Mouse (Mus musculus) kidney, adult 2 months (tissue): Measurements from ENCODE around the gene Naa50. TPM values are rescaled to one million over a fixed set of nuclear protein-coding genes. Genes with fewer than 3 reads are reported as not detected.

Experiments
- DNase-seq: peaks from one replicate; pipeline ENCODE4 v3.0.0; 2021
- H3K27ac ChIP-seq: fragments of 200-500 bp; 2 replicates; pipeline ENCODE4 v1.5.1; 2012; ENCODE audit warnings: low read depth, low read length, control low read depth, inconsistent platforms; ENCODE audit not compliant: insufficient read depth
- H3K27me3 ChIP-seq: fragments of 200-500 bp; replicated peaks from 2 replicates; pipeline ENCODE4 v1.6.1; 2012; ENCODE audit warnings: mild to moderate bottlenecking, moderate library complexity, low read length, inconsistent platforms; ENCODE audit not compliant: control insufficient read depth, insufficient read depth
- H3K36me3 ChIP-seq: fragments of 200-500 bp; 2 replicates; pipeline ENCODE4 v1.6.1; 2012; ENCODE audit warnings: mild to moderate bottlenecking, moderate library complexity, low read length, inconsistent platforms; ENCODE audit not compliant: control insufficient read depth, insufficient read depth
- H3K4me1 ChIP-seq: fragments of 200-500 bp; 2 replicates; pipeline ENCODE4 v1.6.1; 2011; ENCODE audit warnings: low read length; ENCODE audit not compliant: control insufficient read depth, insufficient read depth
- H3K4me3 ChIP-seq: fragments of 200-500 bp; 2 replicates; pipeline ENCODE4 v1.5.1; 2011; ENCODE audit warnings: mild to moderate bottlenecking, low read depth, low read length, control low read depth; ENCODE audit not compliant: insufficient read depth
- CTCF ChIP-seq: fragments of 200-500 bp; conservative IDR thresholded peaks from 2 replicates; pipeline ENCODE4 v1.5.1; 2011; ENCODE audit warnings: low read depth, mild to moderate bottlenecking, control low read depth, low read length, moderate library complexity, mixed read lengths; ENCODE audit not compliant: insufficient read depth, insufficient read length
- POLR2A ChIP-seq: fragments of 200-500 bp; IDR thresholded peaks from one replicate; pipeline ENCODE4 v1.6.1; 2011; ENCODE audit warnings: low read depth, low read length, control low read depth
- WGBS: fragments of 180-500 bp; shearing (Covaris S2); methylation state at CpG from one replicate; pipeline ENCODE4 v1.1.7; 2018; 5-methylcytosine and 5-hydroxymethylcytosine counted together
- polyA plus RNA-seq: library from polyadenylated mRNA; depleted of rRNA; stranded (reverse); fragments of >200 nt; gene quantifications from 2 replicates; pipeline ENCODE4 v1.2.3, GENCODE M21; 2012; rRNA removed

The Naa50 gene
- polyA plus RNA-seq, 1 experiment, result 9.3 TPM

DNA sequence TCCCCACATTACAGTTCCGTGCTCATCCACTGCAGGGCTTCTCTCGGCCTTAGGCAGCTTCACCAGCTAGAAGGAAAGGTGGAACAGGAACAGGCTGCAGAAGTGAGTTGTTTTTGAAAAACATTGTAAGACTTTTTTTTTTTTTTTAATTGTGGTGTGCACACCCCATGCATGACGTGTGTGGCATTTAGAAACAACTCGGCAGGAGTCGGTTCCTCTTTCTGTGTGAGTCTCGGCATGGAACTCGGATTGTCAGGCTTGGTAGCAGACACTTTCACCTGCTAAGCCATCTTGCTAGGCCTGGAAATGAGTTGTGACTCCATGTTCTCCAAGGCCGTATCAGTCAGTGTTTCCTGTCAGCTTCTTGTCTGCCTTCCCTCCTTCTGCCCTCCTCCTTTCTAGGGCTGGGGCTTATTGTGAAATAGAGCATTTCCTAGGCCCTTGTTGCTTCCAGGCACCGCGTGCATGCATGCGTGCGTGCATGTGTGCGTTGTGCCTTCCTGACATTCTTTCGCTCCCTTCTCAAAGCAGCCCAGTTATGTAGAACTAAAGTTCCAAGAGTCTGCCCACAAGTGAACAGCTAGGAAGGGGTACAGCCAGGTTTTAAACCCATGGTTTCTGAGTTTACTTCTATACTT, 59.6 kb downstream of the Naa50 start:
- Histone ChIP-seq H3K4me3 (no peak overlapping the region), H3K36me3 (peaks cover 5% of the 10 kb centered on the region), H3K27me3 (no peaks in the 10 kb centered on the region), H3K4me1 (no peaks in the 10 kb centered on the region), H3K27ac (no peak overlapping the region)
- 79% methylated on average over 14 of the region's 14 CpGs for WGBS
- DNase-seq, result no peak
- no peak for TF ChIP-seq CTCF
- no peak for TF ChIP-seq POLR2A

GRCm38 (mm10) chr16:44200146-44200545, 60.5 kb downstream of the Naa50 start:
- whole genome bisulfite sequencing, result 91% methylated on average over 4 of the region's 4 CpGs
- H3K4me1 ChIP-seq, result no peaks in the 10 kb centered on the region
- no peak overlapping the region for H3K4me3 ChIP-seq

GRCm38 (mm10) chr16:44204331-44204730, 64.7 kb downstream of the Naa50 start:
- no peak for DNase-seq
- TF ChIP-seq CTCF (no peak), POLR2A (no peak)
- no peak overlapping the region for H3K4me3 ChIP-seq
- no peak overlapping the region for H3K27ac ChIP-seq
- peaks cover 7% of the 10 kb centered on the region for H3K36me3 ChIP-seq
- no peaks in the 10 kb centered on the region for H3K27me3 ChIP-seq
- 83% methylated on average over 6 of the region's 6 CpGs for WGBS
- H3K4me1 ChIP-seq, result no peaks in the 10 kb centered on the region

More at GRCm38 (mm10) chr16:44200146-44200545, 60.5 kb downstream of the Naa50 start:
- DNase-seq, result no peak
- Histone ChIP-seq H3K36me3 (peaks cover 5% of the 10 kb centered on the region), H3K27me3 (no peaks in the 10 kb centered on the region), H3K27ac (no peak overlapping the region)
- TF ChIP-seq CTCF (no peak), POLR2A (no peak)

DNA sequence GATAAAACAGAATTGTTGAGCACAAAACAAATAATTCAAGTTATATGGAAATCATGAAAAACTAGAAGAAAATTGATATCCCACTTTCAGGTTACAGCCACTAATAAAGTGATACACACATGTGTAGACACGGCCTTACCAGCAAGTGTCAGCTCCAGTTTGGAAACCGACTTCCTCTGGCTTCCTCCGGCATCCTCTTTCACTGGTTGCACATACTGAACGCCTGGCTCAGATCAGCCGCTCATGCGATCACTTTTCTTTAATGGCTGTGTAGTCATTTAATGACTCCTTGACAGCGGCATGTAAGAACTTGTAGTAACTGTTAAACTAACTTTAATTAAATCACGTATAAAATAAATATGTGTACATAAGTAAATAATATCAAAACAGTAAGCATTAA, 66.3 kb downstream of the Naa50 start:
- Histone ChIP-seq H3K4me1 (no peaks in the 10 kb centered on the region), H3K36me3 (peaks cover 7% of the 10 kb centered on the region), H3K4me3 (no peak overlapping the region), H3K27me3 (no peaks in the 10 kb centered on the region), H3K27ac (no peak overlapping the region)
- DNase-seq, result no peak
- 57% methylated on average over 8 of the region's 8 CpGs for WGBS
- TF ChIP-seq POLR2A, result no peak
- TF ChIP-seq CTCF, result no peak

DNA sequence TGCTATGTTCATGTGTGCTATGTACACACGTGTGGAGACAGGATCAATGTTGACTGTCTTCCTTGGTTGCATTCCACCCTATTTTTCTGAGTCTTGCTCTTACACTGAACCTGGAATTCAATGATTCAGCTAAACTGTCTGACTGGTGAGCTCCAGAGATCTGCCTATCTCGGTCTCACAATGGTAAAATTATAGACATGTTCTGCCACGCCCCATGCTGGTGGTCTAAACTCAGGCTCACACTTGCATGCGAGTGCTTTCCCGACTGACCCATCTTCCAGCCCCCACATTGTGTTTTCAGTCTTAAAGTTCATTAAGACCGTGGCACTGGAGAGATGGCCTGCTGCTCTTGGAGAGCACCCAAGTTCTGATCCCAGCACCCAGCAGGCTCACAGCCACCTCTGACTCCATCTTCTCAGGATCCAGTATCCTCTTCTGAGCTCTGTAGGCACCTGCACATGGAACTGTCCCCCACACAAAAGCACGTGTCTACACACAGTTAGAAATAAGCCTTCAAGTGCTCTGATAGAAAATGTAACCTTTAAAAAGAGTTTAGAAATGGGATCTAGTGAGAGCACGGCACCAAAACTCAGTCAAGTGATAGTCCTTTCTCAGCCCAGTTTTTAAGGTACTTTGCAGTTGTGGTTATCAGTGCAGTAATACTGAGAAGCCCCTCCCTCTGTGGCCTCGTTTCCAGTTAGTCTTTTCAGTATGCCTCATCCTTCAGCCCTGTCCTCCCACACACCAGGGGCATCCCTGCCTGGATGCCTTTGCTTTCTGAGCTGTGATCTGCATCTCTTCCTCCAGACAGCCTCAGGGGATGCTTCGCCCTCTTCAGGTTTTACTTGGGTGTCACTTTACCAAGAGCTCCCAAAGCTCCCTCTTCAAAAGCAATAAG, 70.8 kb downstream of the Naa50 start:
- H3K27ac ChIP-seq, result no peak overlapping the region
- peaks cover 3% of the 10 kb centered on the region for H3K36me3 ChIP-seq
- no peaks in the 10 kb centered on the region for H3K27me3 ChIP-seq
- TF ChIP-seq POLR2A (no peak), CTCF (no peak)
- H3K4me1 ChIP-seq, result no peaks in the 10 kb centered on the region
- no peak for DNase-seq
- H3K4me3 ChIP-seq, result no peak overlapping the region
- 65% methylated on average over 10 of the region's 10 CpGs for WGBS

- TF ChIP-seq POLR2A, result no peak
- no peak for TF ChIP-seq CTCF
- Histone ChIP-seq H3K27me3 (no peaks in the 10 kb centered on the region), H3K4me1 (no peaks in the 10 kb centered on the region), H3K27ac (no peak overlapping the region), H3K4me3 (no peak overlapping the region), H3K36me3 (peaks cover 3% of the 10 kb centered on the region)
- WGBS, result 81% methylated on average over 1 of the region's 1 CpGs
- DNase-seq, result no peak
Measured at GRCm38 (mm10) chr16:44211054-44211414, 71.4 kb downstream of the Naa50 start.

GRCm38 (mm10) chr16:44212703-44213102, 73.1 kb downstream of the Naa50 start:
- TF ChIP-seq POLR2A, result no peak
- no peak for TF ChIP-seq CTCF
- no peaks in the 10 kb centered on the region for H3K4me1 ChIP-seq
- no peaks in the 10 kb centered on the region for H3K27me3 ChIP-seq
- H3K36me3 ChIP-seq, result peaks cover 3% of the 10 kb centered on the region; the same call in 1 of the 2 replicates
- no peak for DNase-seq
- no peak overlapping the region for H3K27ac ChIP-seq
- no peak overlapping the region for H3K4me3 ChIP-seq
- WGBS, result 80% methylated on average over 7 of the region's 7 CpGs

Other genes with a start within 250 kb of the Naa50 start
- 10.7 and 11.6 TPM in 2 replicates for gene Qtrt2, start 213.0 kb upstream of the Naa50 start, polyA plus RNA-seq
- 2.4 and 2.5 TPM in 2 replicates for gene Zdhhc23, start 160.0 kb upstream of the Naa50 start, polyA plus RNA-seq
- 0.83 and 1.3 TPM in 2 replicates for gene Gramd1c, start 76.5 kb upstream of the Naa50 start, polyA plus RNA-seq
- 115 and 139 TPM in 2 replicates for gene Atp6v1a, start 125 bp upstream of the Naa50 start, polyA plus RNA-seq
- 12.6 and 13.2 TPM in 2 replicates for gene Usf3, start 33.4 kb downstream of the Naa50 start, polyA plus RNA-seq
- gene Sidt1, start 193.4 kb downstream of the Naa50 start, polyA plus RNA-seq, result 0.53 and 1.6 TPM in 2 replicates
- gene Spice1, start 207.3 kb downstream of the Naa50 start, polyA plus RNA-seq, result 5.4 and 6.9 TPM in 2 replicates